Mouse (Mus musculus): ENCODE results near the gene Tex38.

Tex38 gene

DNA sequence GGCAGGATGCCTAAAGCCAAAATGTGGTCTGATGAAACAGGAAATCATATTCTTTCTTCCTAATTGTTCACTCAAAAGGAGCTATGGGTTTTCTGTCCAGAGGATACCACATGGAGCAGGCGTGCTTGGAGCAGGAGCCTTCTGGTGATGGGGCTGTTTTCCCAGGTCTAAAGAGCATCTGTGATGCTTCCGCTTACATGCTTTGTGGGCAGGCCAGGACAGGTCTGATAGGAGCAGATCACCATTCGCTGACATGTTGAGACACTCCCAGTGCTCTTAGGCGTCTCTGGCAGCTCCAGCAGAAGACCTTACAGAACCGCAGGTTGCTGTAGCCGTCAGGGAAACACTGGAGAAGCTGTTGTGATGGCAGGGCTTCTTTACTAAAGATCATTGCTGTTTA is 5.8 kb downstream of the Tex38 start:
- DNase-seq (ENCODE audit: low read depth, low spot score): no peak

DNA sequence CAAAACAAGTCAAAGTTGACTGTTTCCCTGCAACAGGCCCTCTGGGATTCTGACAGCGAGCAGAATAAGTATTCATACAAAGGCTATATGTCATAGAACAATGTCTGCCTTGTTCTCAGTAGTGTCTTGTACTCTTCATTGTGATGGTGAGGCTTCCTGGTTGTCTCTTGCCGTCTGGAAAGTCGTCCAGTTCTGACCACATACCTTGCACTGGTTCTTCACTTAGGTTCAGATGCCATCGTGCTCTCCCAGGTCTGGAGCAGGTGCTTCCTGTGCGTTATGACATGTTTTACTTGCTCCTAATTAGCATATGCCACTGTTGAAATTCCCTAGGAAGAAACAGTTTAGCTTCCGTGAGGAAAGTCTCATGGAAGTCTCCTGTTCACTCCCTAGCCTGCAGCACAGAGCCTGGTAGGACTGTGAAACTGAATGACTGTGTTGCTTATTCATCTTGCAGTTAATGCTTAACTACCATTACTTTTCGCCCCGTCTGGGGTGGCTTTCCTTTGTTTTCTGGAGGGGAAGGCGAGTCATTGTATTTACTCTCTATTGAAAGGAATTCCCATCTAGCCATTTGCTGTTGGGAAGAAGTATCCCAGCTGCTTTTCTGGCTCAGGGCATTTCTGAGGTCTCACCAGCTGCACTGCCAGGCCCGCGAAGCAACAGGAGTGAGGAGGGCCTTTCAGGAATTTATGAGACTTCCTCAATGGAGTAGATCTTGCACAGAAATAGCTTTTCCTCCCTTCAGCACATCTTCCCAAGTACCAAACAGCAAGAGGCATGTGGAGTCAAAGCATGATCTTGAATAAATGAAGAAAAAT is 13.0 kb downstream of the Tex38 start:
- DNase-seq (ENCODE audit: low read depth, low spot score): peak; percentile 20

- no peak for DNase-seq (ENCODE audit: low read depth, low spot score)
Measured at GRCm38 (mm10) chr4:115764581-115764980, 16.2 kb downstream of the Tex38 start.

DNA sequence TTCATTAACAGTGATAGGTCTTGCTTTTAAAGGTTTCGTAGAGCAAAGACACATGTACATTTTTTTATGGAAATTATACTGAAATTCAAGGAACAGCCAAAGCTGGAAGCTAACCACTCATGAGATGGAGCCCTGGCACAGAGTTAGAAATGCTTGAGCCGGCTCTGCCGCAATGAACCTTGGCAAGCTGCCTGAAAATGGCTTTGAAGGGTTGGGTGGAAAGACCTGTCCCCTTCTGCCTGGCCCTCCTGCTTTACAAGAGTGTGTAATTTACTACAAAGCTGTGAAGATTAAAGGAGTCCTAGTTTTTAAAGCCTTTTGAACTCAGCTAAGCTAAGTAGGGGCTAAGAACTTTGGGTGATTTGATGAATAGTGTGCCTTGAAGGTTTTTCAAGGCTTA is 19.6 kb downstream of the Tex38 start:
- no peak for DNase-seq (ENCODE audit: low read depth, low spot score)

DNA sequence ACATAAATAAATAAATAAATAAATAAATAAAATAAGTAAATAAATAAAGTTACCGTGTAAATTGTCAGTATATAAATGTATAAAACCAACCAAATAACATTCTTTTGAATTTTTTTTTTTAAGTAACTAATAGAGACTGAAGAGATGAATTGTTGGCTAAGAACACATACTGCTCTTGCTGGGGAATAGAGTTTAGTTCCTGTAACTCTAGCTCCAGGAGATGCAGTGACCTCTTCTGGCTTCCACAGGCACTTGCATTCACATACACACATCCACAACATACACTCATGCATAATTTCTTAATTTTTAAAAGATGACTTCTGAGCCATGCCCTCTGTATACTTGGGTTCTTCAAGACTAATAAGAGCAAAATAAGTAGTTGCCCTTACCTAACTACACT is 26.0 kb downstream of the Tex38 start:
- DNase-seq (ENCODE audit: low read depth, low spot score): no peak

DNA sequence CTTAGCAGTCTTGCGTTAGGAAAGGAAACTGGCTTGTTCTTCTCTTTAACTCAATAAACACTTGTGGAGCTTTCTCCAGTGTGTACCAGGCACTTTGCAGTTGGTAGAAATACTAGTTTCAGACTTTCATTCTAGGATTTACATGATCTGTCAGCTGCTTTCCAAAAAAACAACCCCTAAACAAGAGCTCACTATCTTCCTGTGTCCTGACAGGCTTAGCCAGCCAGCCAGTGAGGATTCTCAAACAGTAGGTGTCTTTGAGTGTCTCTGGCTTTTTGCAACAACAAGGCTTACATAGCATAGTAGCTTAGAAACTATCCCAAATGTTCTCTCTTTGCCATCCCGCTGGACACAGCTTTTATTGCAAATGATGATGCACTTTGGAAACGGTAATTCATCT is 26.7 kb downstream of the Tex38 start:
- no peak for DNase-seq (ENCODE audit: low read depth, low spot score)

GRCm38 (mm10) chr4:115749336-115749735 is 31.5 kb downstream of the Tex38 start:
- DNase-seq (ENCODE audit: low read depth, low spot score): no peak

DNA sequence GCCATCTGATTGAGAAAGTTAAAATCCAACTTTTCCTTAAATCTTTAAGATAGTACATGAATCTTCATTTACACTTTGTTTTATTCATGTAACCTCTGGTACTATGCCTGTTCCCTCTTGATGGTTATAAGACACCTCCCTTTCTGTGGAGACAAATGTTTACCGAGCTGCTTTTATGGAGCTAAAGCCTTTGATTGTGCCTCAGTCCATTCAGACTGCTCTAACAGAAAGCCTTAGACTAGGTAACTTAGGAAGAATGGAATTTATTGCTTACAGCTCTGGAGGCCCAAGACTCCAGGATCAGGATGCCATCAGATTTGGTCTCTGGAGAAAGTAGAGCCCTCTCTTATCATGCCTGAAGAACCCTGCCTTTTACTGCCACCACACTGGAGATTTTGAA is 32.6 kb downstream of the Tex38 start:
- DNase-seq (ENCODE audit: low read depth, low spot score): no peak

- DNase-seq (ENCODE audit: low read depth, low spot score): no peak
Measured at GRCm38 (mm10) chr4:115743096-115743495, 37.7 kb downstream of the Tex38 start.

- no peak for DNase-seq (ENCODE audit: low read depth, low spot score)
Measured at GRCm38 (mm10) chr4:115742658-115743057, 38.2 kb downstream of the Tex38 start.

DNA sequence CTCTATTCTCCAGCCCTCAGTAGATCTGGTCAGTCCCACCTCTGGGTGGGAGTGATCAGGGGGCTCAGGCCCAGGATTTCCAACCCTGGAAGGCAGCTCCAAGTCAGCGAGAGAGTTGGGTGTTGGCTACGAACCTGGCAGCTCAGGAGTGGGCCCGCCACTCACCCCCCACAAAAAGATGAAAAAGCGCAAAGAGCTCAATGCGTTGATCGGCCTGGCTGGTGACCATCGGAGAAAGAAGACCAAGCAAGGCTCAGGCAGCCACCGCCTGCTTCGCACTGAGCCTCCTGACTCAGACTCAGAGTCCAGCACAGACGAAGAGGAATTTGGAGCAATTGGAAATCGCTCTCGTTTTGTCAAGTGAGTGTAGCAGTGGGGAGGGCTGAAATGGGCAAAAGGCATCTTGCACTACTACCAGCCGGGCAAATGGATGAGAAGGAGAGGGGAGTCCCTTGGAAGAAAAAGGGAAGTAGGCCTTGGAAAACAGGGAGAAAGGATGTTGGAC is 42.3 kb downstream of the Tex38 start:
- no peak for DNase-seq (ENCODE audit: low read depth, low spot score)

GRCm38 (mm10) chr4:115737551-115738041 is 43.2 kb downstream of the Tex38 start, which contains the start of gene Efcab14:
Gene Efcab14, plus strand, starts transcription at chr4:115737744.
- DNase-seq (ENCODE audit: low read depth, low spot score): peak; percentile 99

- DNase-seq (ENCODE audit: low read depth, low spot score): no peak
Measured at GRCm38 (mm10) chr4:115734867-115735266, 46.0 kb downstream of the Tex38 start.

DNA sequence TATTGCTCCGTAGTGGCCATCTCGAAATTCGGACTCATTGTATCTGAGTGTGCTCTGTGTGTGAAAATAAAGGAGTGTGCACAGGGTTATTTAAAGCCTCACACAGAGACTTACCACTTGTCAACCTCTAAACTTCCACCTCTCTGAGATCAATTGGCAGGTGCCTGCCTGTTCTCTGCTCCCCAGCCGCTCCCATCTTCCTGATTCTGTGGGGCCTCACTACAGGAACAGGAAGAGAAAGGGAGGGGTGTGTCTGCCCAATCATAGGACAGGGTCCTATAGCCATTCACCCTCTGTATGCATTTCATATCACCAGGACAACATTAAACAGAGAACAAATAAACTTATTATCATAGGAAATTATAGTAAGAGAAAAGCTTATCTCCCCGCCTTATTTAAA is 47.1 kb downstream of the Tex38 start:
- no peak for DNase-seq (ENCODE audit: low read depth, low spot score)

- no peak for DNase-seq (ENCODE audit: low read depth, low spot score)
Measured at GRCm38 (mm10) chr4:115732223-115732818, 48.5 kb downstream of the Tex38 start.

GRCm38 (mm10) chr4:115731588-115732222 is 49.1 kb downstream of the Tex38 start:
- DNase-seq (ENCODE audit: low read depth, low spot score): peak; percentile 84
